Mouse (Mus musculus): ENCODE results near the gene Haus4. TPM values are rescaled to one million over a fixed set of nuclear protein-coding genes. Genes with fewer than 3 reads are reported as not detected.

Haus4 gene
- polyA plus RNA-seq, 1 experiment from 2014 or later = 53.0 TPM

Other genes starting within 250 kb of the Haus4 start
- 36.1 and 37.7 TPM in 2 replicates for gene Oxa1l, start 193.8 kb downstream of the Haus4 start, polyA plus RNA-seq (2015; fragmentation: Nextera tagmentation; extraction: Ambion mirVana)
- 5.8 and 6.5 TPM in 2 replicates for gene Slc7a7, start 136.8 kb downstream of the Haus4 start, polyA plus RNA-seq (2015; fragmentation: Nextera tagmentation; extraction: Ambion mirVana)
- 196 and 218 TPM in 2 replicates for gene Mrpl52, start 127.7 kb downstream of the Haus4 start, polyA plus RNA-seq (2015; fragmentation: Nextera tagmentation; extraction: Ambion mirVana)
- gene Mmp14, start 123.0 kb downstream of the Haus4 start, polyA plus RNA-seq (2015; fragmentation: Nextera tagmentation; extraction: Ambion mirVana) = 245 and 272 TPM in 2 replicates
- 42.8 and 46.4 TPM in 2 replicates for gene Lrp10, start 90.5 kb downstream of the Haus4 start, polyA plus RNA-seq (2015; fragmentation: Nextera tagmentation; extraction: Ambion mirVana)
- 1.5 and 2.2 TPM in 2 replicates for gene Rem2, start 78.5 kb downstream of the Haus4 start, polyA plus RNA-seq (2015; fragmentation: Nextera tagmentation; extraction: Ambion mirVana)
- gene Prmt5, start 37.1 kb downstream of the Haus4 start, polyA plus RNA-seq (2015; fragmentation: Nextera tagmentation; extraction: Ambion mirVana) = 68.6 and 71.4 TPM in 2 replicates
- gene Ajuba, start 22.9 kb upstream of the Haus4 start, polyA plus RNA-seq (2015; fragmentation: Nextera tagmentation; extraction: Ambion mirVana) = 50.7 and 52.7 TPM in 2 replicates
- 5.8 and 6.1 TPM in 2 replicates for gene 4931414P19Rik, start 51.4 kb upstream of the Haus4 start, polyA plus RNA-seq (2015; fragmentation: Nextera tagmentation; extraction: Ambion mirVana)
- gene Psmb5, start 63.4 kb upstream of the Haus4 start, polyA plus RNA-seq (2015; fragmentation: Nextera tagmentation; extraction: Ambion mirVana) = 343 and 373 TPM in 2 replicates
- not detected in 2 replicates for gene Psmb11, start 66.8 kb upstream of the Haus4 start, polyA plus RNA-seq (2015; fragmentation: Nextera tagmentation; extraction: Ambion mirVana)
- 0.99 TPM in 1 of 2 replicates, not detected in the other for gene Gm17606, start 86.3 kb upstream of the Haus4 start, polyA plus RNA-seq (2015; fragmentation: Nextera tagmentation; extraction: Ambion mirVana)
- gene Cdh24, start 86.7 kb upstream of the Haus4 start, polyA plus RNA-seq (2015; fragmentation: Nextera tagmentation; extraction: Ambion mirVana) = 3.7 and 4.2 TPM in 2 replicates
- 79.6 and 81.2 TPM in 2 replicates for gene 1700123O20Rik, start 131.6 kb upstream of the Haus4 start, polyA plus RNA-seq (2015; fragmentation: Nextera tagmentation; extraction: Ambion mirVana)
- gene Acin1, start 132.3 kb upstream of the Haus4 start, polyA plus RNA-seq (2015; fragmentation: Nextera tagmentation; extraction: Ambion mirVana) = 109 TPM in 2 replicates
- 0.21 and 0.24 TPM in 2 replicates for gene Gm29776, start 144.2 kb upstream of the Haus4 start, polyA plus RNA-seq (2015; fragmentation: Nextera tagmentation; extraction: Ambion mirVana)
- 0.12 TPM in 1 of 2 replicates, not detected in the other for gene Cebpe, start 157.6 kb upstream of the Haus4 start, polyA plus RNA-seq (2015; fragmentation: Nextera tagmentation; extraction: Ambion mirVana)
- 5.0 and 5.4 TPM in 2 replicates for gene Slc7a8, start 227.3 kb upstream of the Haus4 start, polyA plus RNA-seq (2015; fragmentation: Nextera tagmentation; extraction: Ambion mirVana)

Measured in limb, embryonic 15.5 days (tissue).